Mouse (Mus musculus): ENCODE results near the gene Camkk2. TPM values are rescaled to one million over a fixed set of nuclear protein-coding genes. Genes with fewer than 3 reads are reported as not detected.

Gene Camkk2
- polyA plus RNA-seq, 1 experiment: 212 TPM

- no peak for DNase-seq
- WGBS: 80% methylated on average over 4 of the region's 4 CpGs
- no peak for TF ChIP-seq CTCF (IDR thresholded peaks at IDR 0.05; ENCODE audit: borderline replicate concordance, insufficient read depth, low read depth, low read length)
- no peak for TF ChIP-seq POLR2A (IDR thresholded peaks at IDR 0.05; ENCODE audit: borderline replicate concordance, insufficient read depth, low read length)
- Histone ChIP-seq H3K27me3 (ENCODE audit: control insufficient read depth, insufficient read depth, low read length) (no peaks in the 10 kb centered on the region), H3K4me1 (ENCODE audit: control insufficient read depth, insufficient read depth, low read length) (no peaks in the 10 kb centered on the region), H3K27ac (ENCODE audit: insufficient read depth, low read length) (no peak overlapping the region), H3K4me3 (replicated peaks; ENCODE audit: insufficient read depth, low read depth, low read length) (no peak overlapping the region)
These were observed 91.8 kb downstream of the Camkk2 start for GRCm38 (mm10) chr5:122687391-122687790.

DNA sequence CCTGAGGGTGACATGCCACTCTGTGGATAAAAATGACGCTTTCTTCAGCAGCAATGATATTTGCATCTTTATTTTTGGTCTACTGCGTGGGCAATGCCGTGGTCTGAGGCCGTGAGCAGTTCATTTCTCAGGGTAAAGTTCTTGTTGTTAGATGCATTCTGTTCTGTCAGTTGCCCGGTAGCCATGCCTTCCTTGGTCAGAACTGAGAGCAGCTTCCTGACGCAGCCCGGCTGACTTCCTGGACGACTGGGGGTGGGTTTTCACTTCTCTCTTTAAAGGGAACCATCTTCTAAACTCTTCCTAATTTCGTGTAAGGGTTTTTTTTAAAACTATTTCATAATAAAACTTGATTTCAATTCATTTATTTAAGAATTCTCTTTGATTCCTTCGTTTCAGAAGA lies 95.3 kb downstream of the Camkk2 start:
- DNase-seq: no peak
- Histone ChIP-seq H3K27me3 (ENCODE audit: control insufficient read depth, insufficient read depth, low read length) (no peaks in the 10 kb centered on the region), H3K4me1 (ENCODE audit: control insufficient read depth, insufficient read depth, low read length) (peaks cover 3% of the 10 kb centered on the region), H3K4me3 (replicated peaks; ENCODE audit: insufficient read depth, low read depth, low read length) (no peak overlapping the region), H3K27ac (ENCODE audit: insufficient read depth, low read length) (no peak overlapping the region)
- TF ChIP-seq CTCF (IDR thresholded peaks at IDR 0.05; ENCODE audit: borderline replicate concordance, insufficient read depth, low read depth, low read length) (no peak), POLR2A (IDR thresholded peaks at IDR 0.05; ENCODE audit: borderline replicate concordance, insufficient read depth, low read length) (no peak)
- 84% methylated on average over 10 of the region's 10 CpGs for WGBS

- TF ChIP-seq POLR2A (IDR thresholded peaks at IDR 0.05; ENCODE audit: borderline replicate concordance, insufficient read depth, low read length) (no peak), CTCF (IDR thresholded peaks at IDR 0.05; ENCODE audit: borderline replicate concordance, insufficient read depth, low read depth, low read length) (peak; percentile 25; the same call in 1 of the 2 replicates)
- 92% methylated on average over 12 of the region's 12 CpGs for WGBS
- Histone ChIP-seq H3K27ac (ENCODE audit: insufficient read depth, low read length) (no peak overlapping the region), H3K27me3 (ENCODE audit: control insufficient read depth, insufficient read depth, low read length) (no peaks in the 10 kb centered on the region), H3K4me1 (ENCODE audit: control insufficient read depth, insufficient read depth, low read length) (peaks cover 6% of the 10 kb centered on the region), H3K4me3 (replicated peaks; ENCODE audit: insufficient read depth, low read depth, low read length) (no peak overlapping the region)
- no peak for DNase-seq
These were observed 97.9 kb downstream of the Camkk2 start for GRCm38 (mm10) chr5:122681276-122681675.

Other genes starting within 250 kb of the Camkk2 start
- gene Ift81, start 164.9 kb downstream of the Camkk2 start, polyA plus RNA-seq (2012; rRNA removed): 20.4 and 22.3 TPM in 2 replicates
- 13.5 and 16.8 TPM in 2 replicates for gene P2rx7, start 135.5 kb downstream of the Camkk2 start, polyA plus RNA-seq (2012; rRNA removed)
- 42.0 and 48.3 TPM in 2 replicates for gene P2rx4, start 71.9 kb downstream of the Camkk2 start, polyA plus RNA-seq (2012; rRNA removed)
- 325 and 326 TPM in 2 replicates for gene Anapc5, start 41.9 kb upstream of the Camkk2 start, polyA plus RNA-seq (2012; rRNA removed)
- gene Rnf34, start 70.6 kb upstream of the Camkk2 start, polyA plus RNA-seq (2012; rRNA removed): 44.8 and 45.6 TPM in 2 replicates
- gene Kdm2b, start 210.4 kb upstream of the Camkk2 start, polyA plus RNA-seq (2012; rRNA removed): 27.5 and 29.4 TPM in 2 replicates
- gene Orai1, start 235.7 kb upstream of the Camkk2 start, polyA plus RNA-seq (2012; rRNA removed): 20.7 and 21.4 TPM in 2 replicates